Mouse (Mus musculus): ENCODE measurements around the gene Olfr1188. TPM values are rescaled to one million over a fixed set of nuclear protein-coding genes. Genes with fewer than 3 reads are reported as not detected.

The Olfr1188 gene
- not detected for polyA plus RNA-seq (2014; fragmentation: Illumina TruSeq; extraction: RNeasy Lipid Tissue Mini Kit (QIAGEN cat#74804); ENCODE audit: low replicate concordance)

DNA sequence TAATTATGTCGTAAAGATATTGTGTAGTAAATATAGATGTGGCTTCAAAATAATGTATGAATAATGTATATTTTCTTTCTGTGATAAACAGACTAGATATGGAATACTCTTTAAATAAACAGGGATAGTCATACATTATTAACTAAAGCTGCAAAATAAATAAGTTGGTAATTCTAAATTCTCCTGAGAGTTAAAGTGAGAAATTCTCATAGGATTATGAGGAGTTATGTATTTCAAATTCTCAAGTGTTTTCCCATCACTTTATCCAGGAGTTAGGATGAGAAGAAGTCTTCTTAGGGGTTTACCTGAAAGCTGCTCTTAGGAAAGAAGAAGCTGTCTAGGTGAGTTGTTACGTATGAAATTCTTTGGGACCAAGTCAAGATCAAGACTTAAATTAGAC, at the start of gene Olfr1188:
Olfr1188 (plus strand) TSS at position 301 of the 400 bp plus-strand sequence.

DNA sequence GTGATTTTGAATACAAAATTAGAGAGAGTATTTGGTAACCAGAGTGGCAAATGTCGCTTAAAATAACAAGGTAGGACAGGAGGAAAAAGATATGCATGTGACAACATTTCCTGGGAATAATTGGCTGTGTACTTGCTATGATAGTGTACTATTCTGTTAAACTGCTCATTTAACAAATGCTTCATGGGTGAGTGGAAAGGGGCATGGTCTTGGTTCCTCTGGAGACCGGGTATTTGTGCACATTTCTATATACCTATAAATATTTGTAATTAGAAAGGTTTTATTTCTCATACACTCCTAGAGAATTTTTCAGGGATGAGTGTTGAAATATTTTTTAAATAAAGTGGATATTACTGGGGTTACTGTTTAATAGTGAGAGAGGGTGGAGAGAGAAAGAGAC, 38.5 kb upstream of the Olfr1188 start, which contains the start of gene Olfr1186:
Olfr1186 (plus strand) TSS at position 301 of the 400 bp plus-strand sequence.

DNA sequence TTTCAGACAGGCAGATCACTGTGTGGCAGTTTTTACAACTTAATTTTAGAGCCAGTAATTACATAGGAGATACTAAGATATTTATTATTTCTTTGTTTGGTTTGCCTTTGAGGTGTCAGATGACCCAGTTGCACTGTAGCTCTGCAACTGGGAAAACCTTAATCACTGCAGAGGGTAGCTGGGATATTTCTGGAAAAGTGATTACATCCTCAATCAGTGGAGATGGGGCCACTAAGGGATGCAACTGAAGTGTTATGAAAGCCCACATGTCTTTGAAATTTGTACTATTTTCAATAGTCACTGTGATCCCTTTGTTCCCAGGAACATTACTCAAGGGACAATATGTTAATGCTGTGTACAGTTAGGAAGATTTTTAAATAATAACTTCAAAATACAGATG, 29.4 kb downstream of the Olfr1188 start, which contains the start of gene Olfr1189:
Olfr1189 (plus strand) TSS at position 301 of the 400 bp plus-strand sequence.

Other genes with a start within 250 kb of the Olfr1188 start
- gene Olfr1174-ps, start 241.8 kb upstream of the Olfr1188 start, polyA plus RNA-seq (2014; fragmentation: Illumina TruSeq; extraction: RNeasy Lipid Tissue Mini Kit (QIAGEN cat#74804); ENCODE audit: low replicate concordance) = not detected
- not detected for gene Olfr1175-ps, start 229.7 kb upstream of the Olfr1188 start, polyA plus RNA-seq (2014; fragmentation: Illumina TruSeq; extraction: RNeasy Lipid Tissue Mini Kit (QIAGEN cat#74804); ENCODE audit: low replicate concordance)
- gene Olfr1176, start 220.2 kb upstream of the Olfr1188 start, polyA plus RNA-seq (2014; fragmentation: Illumina TruSeq; extraction: RNeasy Lipid Tissue Mini Kit (QIAGEN cat#74804); ENCODE audit: low replicate concordance) = not detected
- gene Olfr1177-ps, start 210.4 kb upstream of the Olfr1188 start, polyA plus RNA-seq (2014; fragmentation: Illumina TruSeq; extraction: RNeasy Lipid Tissue Mini Kit (QIAGEN cat#74804); ENCODE audit: low replicate concordance) = not detected
- gene Olfr1178, start 169.9 kb upstream of the Olfr1188 start, polyA plus RNA-seq (2014; fragmentation: Illumina TruSeq; extraction: RNeasy Lipid Tissue Mini Kit (QIAGEN cat#74804); ENCODE audit: low replicate concordance) = not detected
- gene Olfr1179, start 150.5 kb upstream of the Olfr1188 start, polyA plus RNA-seq (2014; fragmentation: Illumina TruSeq; extraction: RNeasy Lipid Tissue Mini Kit (QIAGEN cat#74804); ENCODE audit: low replicate concordance) = not detected
- not detected for gene Olfr1180, start 137.8 kb upstream of the Olfr1188 start, polyA plus RNA-seq (2014; fragmentation: Illumina TruSeq; extraction: RNeasy Lipid Tissue Mini Kit (QIAGEN cat#74804); ENCODE audit: low replicate concordance)
- not detected for gene Olfr1181, start 130.8 kb upstream of the Olfr1188 start, polyA plus RNA-seq (2014; fragmentation: Illumina TruSeq; extraction: RNeasy Lipid Tissue Mini Kit (QIAGEN cat#74804); ENCODE audit: low replicate concordance)
- not detected for gene Gm13757, start 107.8 kb upstream of the Olfr1188 start, polyA plus RNA-seq (2014; fragmentation: Illumina TruSeq; extraction: RNeasy Lipid Tissue Mini Kit (QIAGEN cat#74804); ENCODE audit: low replicate concordance)
- gene Olfr1183, start 102.1 kb upstream of the Olfr1188 start, polyA plus RNA-seq (2014; fragmentation: Illumina TruSeq; extraction: RNeasy Lipid Tissue Mini Kit (QIAGEN cat#74804); ENCODE audit: low replicate concordance) = not detected
- gene Olfr1184, start 73.3 kb upstream of the Olfr1188 start, polyA plus RNA-seq (2014; fragmentation: Illumina TruSeq; extraction: RNeasy Lipid Tissue Mini Kit (QIAGEN cat#74804); ENCODE audit: low replicate concordance) = not detected
- not detected for gene Olfr1185-ps1, start 63.6 kb upstream of the Olfr1188 start, polyA plus RNA-seq (2014; fragmentation: Illumina TruSeq; extraction: RNeasy Lipid Tissue Mini Kit (QIAGEN cat#74804); ENCODE audit: low replicate concordance)
- not detected for gene Olfr1186, start 38.4 kb upstream of the Olfr1188 start, polyA plus RNA-seq (2014; fragmentation: Illumina TruSeq; extraction: RNeasy Lipid Tissue Mini Kit (QIAGEN cat#74804); ENCODE audit: low replicate concordance)
- not detected for gene Olfr1189, start 29.5 kb downstream of the Olfr1188 start, polyA plus RNA-seq (2014; fragmentation: Illumina TruSeq; extraction: RNeasy Lipid Tissue Mini Kit (QIAGEN cat#74804); ENCODE audit: low replicate concordance)
- gene Olfr1191-ps1, start 83.6 kb downstream of the Olfr1188 start, polyA plus RNA-seq (2014; fragmentation: Illumina TruSeq; extraction: RNeasy Lipid Tissue Mini Kit (QIAGEN cat#74804); ENCODE audit: low replicate concordance) = not detected
- not detected for gene Olfr1192-ps1, start 91.6 kb downstream of the Olfr1188 start, polyA plus RNA-seq (2014; fragmentation: Illumina TruSeq; extraction: RNeasy Lipid Tissue Mini Kit (QIAGEN cat#74804); ENCODE audit: low replicate concordance)
- not detected for gene Olfr1193, start 118.7 kb downstream of the Olfr1188 start, polyA plus RNA-seq (2014; fragmentation: Illumina TruSeq; extraction: RNeasy Lipid Tissue Mini Kit (QIAGEN cat#74804); ENCODE audit: low replicate concordance)
- not detected for gene Olfr1195, start 132.3 kb downstream of the Olfr1188 start, polyA plus RNA-seq (2014; fragmentation: Illumina TruSeq; extraction: RNeasy Lipid Tissue Mini Kit (QIAGEN cat#74804); ENCODE audit: low replicate concordance)
- not detected for gene Olfr1196, start 147.7 kb downstream of the Olfr1188 start, polyA plus RNA-seq (2014; fragmentation: Illumina TruSeq; extraction: RNeasy Lipid Tissue Mini Kit (QIAGEN cat#74804); ENCODE audit: low replicate concordance)
- not detected for gene Olfr1197, start 175.4 kb downstream of the Olfr1188 start, polyA plus RNA-seq (2014; fragmentation: Illumina TruSeq; extraction: RNeasy Lipid Tissue Mini Kit (QIAGEN cat#74804); ENCODE audit: low replicate concordance)
- gene Olfr1198, start 194.4 kb downstream of the Olfr1188 start, polyA plus RNA-seq (2014; fragmentation: Illumina TruSeq; extraction: RNeasy Lipid Tissue Mini Kit (QIAGEN cat#74804); ENCODE audit: low replicate concordance) = not detected
- not detected for gene Olfr1199, start 203.5 kb downstream of the Olfr1188 start, polyA plus RNA-seq (2014; fragmentation: Illumina TruSeq; extraction: RNeasy Lipid Tissue Mini Kit (QIAGEN cat#74804); ENCODE audit: low replicate concordance)
- gene Olfr1200, start 213.6 kb downstream of the Olfr1188 start, polyA plus RNA-seq (2014; fragmentation: Illumina TruSeq; extraction: RNeasy Lipid Tissue Mini Kit (QIAGEN cat#74804); ENCODE audit: low replicate concordance) = not detected
- not detected for gene Olfr1201, start 236.1 kb downstream of the Olfr1188 start, polyA plus RNA-seq (2014; fragmentation: Illumina TruSeq; extraction: RNeasy Lipid Tissue Mini Kit (QIAGEN cat#74804); ENCODE audit: low replicate concordance)

All from small intestine, adult 10 weeks (tissue).